Mouse (Mus musculus) ZHBTc4 (cell line): ENCODE results near the gene Ptpn14.
A peak's percentile ranks its signal among the peaks of the same experiment; 100 is the strongest.

Source experiments
- DNase-seq: peaks from one replicate; pipeline ENCODE4 v3.0.0-alpha.2; 2011; ENCODE audit warnings: low read depth, low spot score

The Ptpn14 gene

DNA sequence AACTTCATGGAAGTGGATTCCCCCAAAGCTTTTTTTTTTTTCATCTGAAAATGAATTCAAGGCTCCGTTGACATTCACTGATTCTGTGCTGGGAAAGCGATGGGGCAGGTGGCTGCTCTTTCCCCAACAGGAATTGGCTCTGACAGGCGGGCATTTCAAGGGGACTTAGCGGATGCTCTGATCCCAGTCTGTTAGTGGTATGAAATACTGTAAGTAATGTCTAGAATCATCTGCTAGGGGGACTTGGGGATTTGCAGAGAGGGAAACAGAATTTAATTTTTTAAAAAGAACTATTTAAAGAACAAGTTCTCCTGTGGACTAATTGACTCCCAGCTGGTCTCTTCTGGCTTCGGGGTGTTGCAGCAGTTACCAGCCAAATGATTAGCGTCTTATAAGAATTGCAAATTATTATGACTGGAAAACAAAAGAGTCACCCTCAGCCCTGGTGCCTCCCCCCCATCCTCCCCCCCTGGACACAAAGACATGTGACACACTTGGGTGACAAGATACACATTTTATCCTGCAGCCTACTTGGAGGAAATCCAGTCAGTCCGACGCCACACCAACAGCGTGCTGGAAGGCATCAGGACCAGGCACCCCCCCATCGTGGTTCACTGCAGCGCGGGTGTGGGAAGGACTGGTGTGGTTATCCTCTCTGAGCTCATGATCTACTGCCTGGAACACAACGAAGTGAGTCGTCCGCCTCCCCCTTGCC lies 136.9 kb downstream of the Ptpn14 start:
- no peak for DNase-seq

DNA sequence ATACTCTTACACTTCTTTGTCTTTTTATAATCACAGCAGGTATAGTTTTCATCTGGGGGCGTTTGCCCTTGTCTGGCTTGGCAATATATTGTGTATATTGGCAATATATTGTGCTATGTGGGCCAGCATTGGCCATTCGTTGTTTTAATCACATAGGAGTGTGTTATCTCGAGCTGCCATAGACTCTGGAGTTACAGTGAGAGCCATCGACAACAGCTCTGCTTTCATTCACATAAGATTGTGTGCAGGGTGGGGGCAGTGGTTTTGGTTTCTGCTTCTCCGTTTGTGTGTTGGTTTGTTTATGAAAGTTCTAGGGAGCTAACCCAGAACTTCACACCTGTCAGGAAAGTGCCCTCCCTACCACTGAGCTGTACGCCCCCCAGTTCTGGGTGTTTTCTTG lies 138.6 kb downstream of the Ptpn14 start:
- no peak for DNase-seq

DNA sequence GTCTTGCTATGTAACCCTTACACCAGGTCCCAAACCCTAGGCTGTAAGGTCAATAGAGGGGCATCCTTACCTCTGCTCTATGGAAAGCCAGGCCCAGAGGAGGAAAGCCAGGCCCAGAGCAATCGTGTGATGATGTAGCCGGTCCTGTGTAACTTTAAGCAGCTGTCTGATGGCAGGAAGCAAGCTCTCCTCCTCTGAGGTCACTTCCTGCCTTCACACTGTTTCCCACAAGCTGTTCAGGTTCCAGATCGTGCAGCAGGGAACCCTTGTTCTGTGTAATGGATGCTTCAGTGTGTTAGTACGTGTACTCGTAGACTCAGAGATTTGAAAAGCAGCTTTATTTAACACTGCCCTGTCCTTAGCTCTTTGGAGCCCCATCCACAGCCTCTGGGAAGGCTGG lies 139.0 kb downstream of the Ptpn14 start:
- no peak for DNase-seq

DNA sequence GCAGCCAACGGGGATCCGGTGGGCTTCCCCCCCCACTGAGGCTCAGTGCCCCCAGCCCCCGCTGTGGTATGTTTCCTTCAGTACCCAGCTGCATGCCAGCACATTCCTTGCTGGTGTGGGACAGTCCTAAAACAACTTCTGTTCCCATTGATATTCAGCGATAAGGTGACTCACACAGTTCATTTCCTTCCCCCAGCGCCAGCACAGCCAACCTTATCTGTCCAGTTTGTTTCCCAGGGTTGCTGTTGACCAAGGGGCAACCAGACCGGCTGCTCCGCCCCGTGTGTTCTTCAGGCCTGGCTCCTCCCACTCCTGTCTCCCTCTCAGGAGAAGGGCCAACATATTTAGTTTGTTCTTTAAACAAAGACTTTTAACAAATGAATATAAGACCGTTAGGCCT lies 139.4 kb downstream of the Ptpn14 start:
- DNase-seq, result no peak

DNA sequence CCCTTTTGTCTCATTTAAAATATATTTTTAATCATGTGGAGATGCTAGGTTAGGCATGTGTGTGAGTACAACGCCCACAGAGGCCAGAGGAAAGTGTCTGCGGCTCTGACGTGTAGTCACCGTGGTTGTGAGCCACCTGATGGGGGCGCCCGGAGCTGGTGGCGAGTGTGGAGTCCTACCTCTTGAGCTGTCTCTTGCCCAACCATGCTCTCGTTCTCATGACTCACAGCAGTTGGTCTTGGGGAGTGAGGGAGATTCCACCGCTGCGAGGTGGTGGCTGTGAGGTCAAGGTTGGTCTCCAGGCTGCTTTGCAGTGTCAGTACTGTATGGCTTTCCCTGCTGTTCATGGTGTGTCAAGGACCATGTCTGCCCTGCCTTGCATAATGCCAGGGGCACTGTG lies 140.0 kb downstream of the Ptpn14 start:
- peak; percentile 74 for DNase-seq

DNA sequence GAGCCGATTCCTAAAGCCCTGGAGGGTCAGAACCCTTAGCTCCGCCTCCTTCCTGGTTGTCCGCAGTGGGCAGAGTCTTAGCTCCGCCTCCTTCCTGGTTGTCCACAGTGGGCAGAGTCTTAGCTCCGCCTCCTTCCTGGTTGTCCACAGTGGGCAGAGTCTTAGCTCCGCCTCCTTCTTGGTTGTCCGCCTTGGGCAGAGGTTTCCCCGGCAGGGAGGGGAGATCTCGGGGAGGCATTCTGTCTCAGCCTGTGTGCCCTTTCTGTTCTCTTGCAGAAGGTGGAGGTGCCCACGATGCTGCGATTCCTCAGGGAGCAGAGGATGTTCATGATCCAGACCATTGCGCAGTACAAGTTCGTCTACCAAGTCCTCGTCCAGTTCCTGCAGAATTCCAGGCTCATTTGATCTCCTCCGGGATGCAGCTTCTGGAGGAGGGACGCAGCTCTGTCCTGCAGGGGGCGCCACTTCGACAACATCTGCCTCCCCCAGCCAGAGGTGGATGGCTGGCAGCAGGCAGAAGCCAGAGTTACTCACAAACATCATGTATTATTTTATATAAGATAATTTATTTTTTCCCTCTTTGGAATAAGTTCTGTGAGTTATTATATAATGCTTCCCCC lies 141.7 kb downstream of the Ptpn14 start:
- DNase-seq, result peak; percentile 74

DNA sequence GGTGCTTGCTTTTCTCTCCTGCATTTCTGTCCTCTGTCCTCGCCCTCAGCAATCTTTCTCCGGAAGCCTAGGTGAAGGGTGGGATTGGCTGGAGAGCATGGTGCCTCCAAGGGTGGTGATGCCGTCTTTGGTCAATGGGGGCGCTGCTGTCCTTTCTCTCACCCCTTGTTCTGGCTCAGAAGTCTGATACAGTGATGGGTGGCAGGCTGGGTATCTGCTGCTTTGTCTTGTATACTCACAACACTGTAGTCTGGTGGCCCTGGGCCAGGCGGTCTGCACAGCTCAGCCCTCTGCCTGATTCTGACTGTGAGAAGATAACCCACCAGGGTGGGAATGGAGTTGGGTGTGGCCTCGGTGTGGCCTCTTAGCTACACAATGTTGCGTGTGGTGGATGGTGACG lies 142.5 kb downstream of the Ptpn14 start:
- DNase-seq, result peak; percentile 77

DNA sequence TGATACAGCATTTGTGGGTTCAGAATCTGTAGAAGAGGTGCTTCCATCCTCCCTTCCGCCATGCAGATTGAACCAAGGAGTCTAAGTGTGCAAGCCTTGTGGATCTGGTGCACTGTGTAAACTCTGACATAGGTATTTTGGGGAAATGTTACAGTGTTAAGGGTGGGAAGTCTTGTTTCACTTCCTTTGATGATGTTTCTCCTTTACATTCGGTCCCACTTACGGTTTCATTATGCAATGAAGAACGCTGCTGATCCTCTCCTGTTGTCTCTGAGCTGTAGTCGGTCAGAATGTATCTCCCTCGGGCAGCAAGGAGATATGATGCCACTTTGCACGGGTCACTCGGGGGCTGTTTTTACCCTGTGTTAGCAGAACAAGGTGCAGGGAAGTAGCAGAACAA lies 143.6 kb downstream of the Ptpn14 start:
- no peak for DNase-seq

DNA sequence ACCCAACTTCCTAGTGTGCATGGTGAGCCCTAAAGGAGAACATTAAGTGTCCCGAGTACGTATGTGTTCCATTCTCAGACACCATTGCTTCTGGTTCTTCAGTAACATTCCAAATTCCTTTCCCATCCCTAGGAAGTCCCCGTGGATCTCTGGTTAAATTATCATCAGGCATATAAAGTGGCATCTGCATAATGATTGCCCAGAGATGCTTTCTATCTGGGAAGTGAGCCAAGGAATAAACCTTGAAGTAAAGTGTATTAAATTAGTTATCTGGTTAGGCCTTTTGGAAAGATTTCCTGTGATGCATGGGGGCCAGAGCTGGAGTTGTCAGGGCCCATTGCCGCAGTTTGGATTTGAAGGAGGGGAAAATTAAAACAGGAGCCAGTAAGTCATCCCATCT lies 144.0 kb downstream of the Ptpn14 start:
- no peak for DNase-seq

DNA sequence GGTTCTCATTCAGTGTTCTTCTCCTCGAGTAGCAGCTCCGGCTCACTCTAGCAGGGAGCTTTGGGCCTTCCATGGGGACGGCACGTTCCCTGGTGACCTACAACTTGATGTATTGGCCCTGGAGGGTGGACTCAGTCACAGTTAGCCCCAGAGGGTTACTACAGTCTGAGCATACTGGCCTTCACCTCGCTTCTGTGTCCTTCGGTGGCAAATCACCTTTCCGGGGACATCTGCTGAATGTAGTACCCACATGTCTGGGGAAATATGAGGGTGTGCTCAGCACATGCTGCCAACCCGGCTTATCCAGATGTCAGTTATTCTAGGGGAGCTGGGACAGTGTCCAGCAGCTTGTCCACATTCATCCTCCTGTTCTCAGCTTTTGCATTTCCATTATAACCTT lies 145.5 kb downstream of the Ptpn14 start:
- DNase-seq, result no peak

DNA sequence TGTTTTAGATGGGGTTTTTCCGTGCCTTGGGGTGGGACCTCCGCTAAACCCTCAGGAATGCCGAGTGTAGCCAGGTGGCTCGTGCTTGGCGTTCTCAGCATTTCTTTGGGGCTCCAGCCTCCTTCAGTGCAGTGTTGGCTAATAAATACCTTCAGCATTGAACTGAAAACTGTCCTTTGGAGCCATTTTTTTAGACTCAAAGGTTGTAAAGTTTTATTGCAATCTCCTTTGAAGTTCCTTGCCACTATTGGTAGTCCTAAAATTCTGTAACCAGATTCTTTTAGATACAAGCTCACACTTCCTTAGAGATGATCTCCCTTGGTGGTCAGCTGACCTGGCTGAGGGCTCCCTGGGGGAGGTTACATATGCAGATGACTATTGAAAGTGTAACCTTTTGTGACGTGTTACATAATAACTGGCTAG lies 147.4 kb downstream of the Ptpn14 start:
- no peak for DNase-seq

DNA sequence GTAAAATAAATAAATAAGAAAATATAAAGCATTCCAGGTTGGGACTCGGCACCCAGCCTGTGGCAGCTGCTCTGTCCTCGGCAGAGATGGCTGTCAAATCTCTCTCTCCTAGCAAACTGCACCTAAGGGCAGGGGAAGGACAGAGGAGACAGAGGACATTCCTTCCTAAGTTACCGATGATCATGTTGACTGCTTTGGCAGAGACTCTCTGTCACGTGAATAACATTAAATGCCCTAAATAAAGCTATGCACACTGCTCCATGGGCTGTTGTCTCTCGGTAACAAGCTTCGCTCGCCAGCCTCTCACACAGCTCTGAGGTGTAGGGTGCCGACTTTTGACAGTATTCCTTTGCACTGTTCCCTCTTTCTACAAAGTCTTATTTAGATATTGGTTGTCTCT lies 148.1 kb downstream of the Ptpn14 start:
- no peak for DNase-seq

DNA sequence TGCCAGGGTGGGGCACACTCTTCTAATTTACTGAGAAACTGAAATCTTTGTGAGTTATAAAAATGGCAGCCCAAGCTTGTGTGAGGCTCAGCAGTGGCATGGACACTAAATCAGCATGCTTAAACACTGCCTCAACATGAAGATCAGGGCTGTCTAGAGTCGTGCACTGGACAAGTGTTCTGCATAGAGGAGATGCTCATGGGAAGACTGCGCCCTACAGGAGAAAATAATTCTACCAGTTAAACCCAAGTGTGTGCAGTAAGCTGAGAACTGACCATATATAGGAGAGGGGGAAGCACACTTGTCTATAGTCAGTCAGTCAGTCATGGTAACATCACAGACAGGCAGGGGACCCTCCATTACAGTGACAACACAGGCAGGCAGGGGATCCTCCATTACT lies 151.1 kb downstream of the Ptpn14 start:
- no peak for DNase-seq

DNA sequence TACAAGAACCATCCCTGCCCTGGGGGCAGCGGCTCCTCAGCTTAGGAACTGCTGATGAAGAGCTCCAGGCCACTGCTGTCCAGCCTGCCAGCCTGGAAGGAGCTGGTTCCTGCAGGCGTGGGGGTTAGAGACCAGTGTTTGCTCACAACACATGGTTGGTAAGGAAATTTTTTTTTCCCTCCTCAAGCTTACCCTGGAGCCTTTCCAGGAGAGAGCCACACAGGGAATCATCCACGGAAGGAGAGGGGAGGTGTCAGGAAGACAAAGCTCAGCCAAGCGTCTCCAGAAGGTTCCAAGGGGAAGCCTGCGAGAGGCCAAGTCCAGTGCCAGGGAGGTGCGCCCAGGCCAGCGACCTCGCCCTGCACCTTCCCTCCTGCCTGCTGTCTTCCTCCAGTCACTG lies 151.9 kb downstream of the Ptpn14 start:
- no peak for DNase-seq

DNA sequence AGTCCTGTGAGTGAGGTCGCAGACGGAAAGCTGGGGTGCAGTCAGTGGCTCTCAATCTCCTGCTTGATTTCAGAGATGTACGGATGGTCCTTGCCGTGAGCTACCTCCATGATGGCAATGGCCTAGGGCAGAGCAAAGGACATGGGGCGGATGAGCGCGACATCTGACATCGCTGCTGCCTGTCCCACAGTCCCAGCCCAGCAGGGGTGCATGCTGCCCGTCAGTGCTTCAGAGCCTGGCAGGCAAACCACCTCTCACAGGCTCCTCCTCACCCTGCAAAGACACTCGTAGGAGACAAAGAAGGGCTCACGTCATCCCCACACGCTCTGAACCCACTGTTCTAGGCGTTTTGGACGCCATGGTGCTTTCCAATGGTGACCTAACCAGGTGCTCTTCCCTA lies 152.7 kb downstream of the Ptpn14 start:
- DNase-seq, result no peak

DNA sequence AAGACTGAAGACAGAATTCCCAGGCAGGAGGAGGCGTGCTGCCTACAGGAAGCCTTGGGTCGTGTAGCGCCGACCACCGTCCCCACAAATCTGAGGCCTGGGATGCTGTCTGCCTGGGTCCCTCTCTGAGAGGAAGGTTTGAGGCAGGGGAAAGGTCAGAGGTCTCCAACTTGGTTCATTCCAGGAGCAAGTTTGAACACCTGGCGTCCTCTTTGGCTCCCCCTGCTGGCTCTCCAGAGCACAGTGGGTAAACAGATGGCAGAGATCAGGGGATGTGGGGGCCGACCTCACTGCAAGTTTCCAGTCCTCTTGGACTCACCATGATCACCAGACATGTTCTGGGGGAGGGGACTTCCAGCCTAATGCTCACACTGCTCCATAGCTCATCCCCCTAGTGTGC lies 154.8 kb downstream of the Ptpn14 start:
- DNase-seq, result peak; percentile 86

DNA sequence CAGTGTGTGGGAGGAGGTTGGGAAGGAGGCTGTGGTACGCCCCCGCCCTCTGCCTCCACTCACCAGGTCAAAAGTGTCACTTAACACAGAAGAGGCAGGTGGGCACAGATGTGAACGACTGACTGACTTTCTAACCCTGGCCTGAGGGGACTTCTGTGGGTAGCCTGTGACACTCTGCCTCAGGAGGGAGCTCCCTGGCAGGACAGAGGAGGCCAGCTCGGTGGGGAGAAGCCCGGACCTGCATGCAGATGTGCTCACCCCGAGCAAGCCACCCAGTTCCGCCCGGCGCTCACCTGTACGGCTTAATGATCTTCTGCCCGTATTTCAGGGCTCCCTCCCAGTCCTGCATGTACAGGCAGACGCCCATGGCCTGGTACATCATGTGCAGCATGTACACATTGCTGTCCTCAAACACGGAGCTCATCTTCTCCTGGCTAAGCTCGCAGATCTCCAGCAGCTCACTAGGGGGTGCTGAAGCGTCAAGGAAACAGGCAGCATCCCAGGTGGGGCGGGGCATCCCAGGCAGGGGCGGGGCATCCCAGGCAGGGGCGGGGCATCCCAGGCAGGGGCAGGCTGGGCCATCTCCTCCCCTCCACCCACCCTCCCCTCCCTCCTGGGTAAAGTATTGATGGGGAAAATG lies 155.6 kb downstream of the Ptpn14 start:
- DNase-seq, result peak; percentile 89

DNA sequence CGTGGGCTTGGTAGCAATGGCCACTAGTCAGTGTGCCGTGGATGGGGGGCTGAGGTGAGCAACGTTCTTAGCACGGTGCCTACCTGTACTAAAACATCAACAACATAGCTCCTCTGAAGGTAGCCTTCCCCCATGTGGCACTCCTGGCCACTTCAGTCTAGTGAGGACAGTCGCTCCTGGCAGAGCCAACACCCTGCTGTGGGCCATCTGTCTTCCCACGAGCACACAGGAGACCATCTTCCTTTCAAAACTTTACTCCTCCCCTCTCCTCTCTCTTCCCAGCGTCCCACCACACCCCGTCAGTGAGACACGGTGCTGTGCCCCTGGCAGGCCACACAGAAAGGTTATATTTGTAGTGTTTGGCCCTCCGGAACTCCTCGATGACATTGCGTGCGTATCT lies 156.9 kb downstream of the Ptpn14 start:
- DNase-seq, result no peak

DNA sequence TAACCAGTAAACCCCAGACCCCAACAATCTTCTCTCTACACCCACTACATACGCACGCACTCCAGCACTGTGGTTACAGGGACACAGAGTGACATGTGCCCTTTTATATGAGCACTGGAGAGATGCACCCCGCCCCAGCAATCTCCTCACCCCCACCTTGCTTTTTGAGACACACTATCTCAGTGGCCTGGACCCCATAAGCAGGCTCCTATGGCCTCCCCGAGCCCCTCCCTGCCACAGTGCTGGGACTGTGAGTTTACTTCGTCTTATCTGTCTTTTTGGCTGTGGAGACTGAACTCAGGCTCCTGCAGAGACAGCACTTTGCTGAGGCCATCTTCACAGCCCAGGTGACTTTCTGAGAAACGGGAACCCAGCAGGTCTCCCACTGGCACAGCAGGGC lies 157.9 kb downstream of the Ptpn14 start:
- no peak for DNase-seq

DNA sequence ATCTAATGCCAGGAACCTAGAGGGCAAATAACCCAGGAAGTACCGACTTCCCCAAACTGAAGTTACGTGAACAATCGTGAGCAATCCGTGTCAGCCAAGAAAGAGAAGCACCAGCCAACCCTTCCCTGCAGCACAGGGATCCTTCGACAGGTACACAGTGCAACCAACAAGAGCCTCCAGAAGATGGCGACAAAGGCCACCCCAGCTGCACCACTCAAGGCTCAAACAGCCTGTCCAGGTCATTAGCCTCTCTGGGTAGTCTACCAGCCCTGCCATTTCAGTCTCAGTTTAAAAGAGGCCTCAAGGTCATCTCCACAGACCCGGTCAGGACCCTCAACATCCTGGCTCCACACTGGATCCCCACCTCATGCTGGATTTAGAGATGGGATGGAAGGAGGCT lies 159.4 kb downstream of the Ptpn14 start:
- peak; percentile 83 for DNase-seq

DNA sequence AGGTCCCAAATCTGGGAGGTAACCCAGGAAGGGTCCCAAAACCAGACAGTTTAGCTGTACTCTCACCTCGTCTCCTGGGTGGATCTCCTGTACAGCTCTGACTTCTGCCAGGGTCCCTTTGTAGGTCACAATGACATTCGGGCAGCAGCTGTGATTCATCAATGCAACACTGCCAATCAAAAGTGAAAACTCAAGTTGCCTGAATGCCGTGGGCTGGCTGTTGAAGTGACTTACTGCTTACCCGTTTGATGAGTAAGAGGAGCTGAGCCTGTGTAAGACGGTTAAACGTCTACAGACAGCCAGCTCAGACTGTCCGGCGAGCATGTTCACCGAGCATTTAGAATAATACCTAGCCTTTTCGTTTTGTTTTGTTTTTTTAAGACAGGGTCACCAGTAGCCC lies 160.7 kb downstream of the Ptpn14 start:
- DNase-seq, result no peak

DNA sequence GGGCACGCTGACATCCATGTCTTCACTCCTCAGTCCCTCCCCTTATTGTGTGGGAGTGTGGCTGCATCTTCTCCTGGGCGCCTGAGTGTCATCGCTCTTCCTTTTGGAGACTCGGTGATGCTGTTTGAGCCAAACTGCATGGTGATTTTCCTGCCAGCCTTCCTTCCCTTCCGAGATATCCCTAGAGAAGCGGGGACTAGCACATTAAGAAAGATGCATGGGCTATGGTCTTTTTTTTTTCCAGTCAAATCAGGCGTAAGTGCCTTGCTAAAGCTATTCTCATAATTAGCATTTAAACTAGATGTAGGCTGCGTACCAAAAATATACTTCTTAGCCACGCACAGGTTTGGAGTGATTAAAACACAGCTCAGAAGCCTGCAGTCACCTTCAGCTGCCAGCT lies 166.1 kb downstream of the Ptpn14 start:
- no peak for DNase-seq

DNA sequence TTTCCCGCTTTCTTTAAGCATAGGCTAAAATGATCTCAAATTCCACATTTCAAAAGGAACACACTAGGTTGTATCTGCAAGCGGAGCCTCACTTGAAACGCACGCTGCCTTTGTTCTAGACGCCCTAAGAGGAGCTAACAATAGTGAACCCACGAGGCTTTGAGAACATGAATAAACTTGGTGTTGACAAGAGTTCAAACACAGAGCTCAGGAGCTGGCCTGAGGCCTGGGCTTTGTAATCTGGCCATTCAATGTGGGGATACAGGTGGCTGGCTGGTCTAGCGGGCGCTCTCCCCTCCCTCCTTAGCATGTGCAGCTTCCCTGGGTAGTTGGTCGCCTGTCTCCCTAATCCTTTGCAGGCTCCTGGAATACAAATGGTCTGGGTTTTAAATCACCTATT lies 169.8 kb downstream of the Ptpn14 start:
- no peak for DNase-seq
